ENCODE assay signal across 9 mouse cellular contexts in the genomic region with DNA sequence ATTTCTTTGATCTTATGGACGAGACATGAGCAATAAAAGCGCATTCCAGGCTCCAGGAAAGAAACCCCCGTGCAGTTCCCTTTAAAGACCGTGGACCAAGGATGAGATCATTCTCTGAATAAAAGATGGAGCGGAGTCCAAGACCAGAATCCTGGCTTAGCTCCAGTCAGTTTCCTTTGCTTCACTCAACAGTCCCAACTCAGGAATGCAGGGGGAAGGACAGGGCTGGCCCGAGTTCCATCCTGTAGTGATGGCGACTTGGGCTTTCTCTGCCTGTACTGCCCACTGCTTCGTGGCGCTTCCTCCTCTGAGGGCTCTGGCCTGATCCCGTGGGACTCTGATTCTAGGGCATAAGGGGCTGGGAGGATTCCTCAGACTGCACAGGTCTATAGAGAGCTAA. TPM values are rescaled to one million over a fixed set of nuclear protein-coding genes. Genes with fewer than 3 reads are reported as not detected.
DNase-seq lines count a peak whose midpoint lies in the region; ATAC-seq and TF ChIP-seq lines count a peak whose summit lies in the region.
"Had no signal": no experiment of that assay in that cellular context is flagged by ENCODE, and none has a peak within 500 bp of the region (broad histone marks: within the 10 kb centered on the region; RNA-seq: fewer than 3 reads in every experiment).

No protein-coding gene starts in this region.

- intact Hi-C loops in gastrocnemius, postnatal 14 days (cut with DNase I; ENCODE audit: low total_unique reads) = no loop called here

- 29% methylated on average over 10 of the region's 10 CpGs for WGBS in hindbrain, embryonic 16.5 days
- WGBS in lung, adult 2 months = 26% methylated on average over 10 of the region's 10 CpGs

- H3K4me1 ChIP-seq in hindbrain, embryonic 16.5 days (ENCODE audit: control insufficient read depth, insufficient read depth, low read depth, low read length) = peaks cover 17% of the 10 kb centered on the region
- H3K4me1 ChIP-seq in lung, adult 2 months (ENCODE audit: control insufficient read depth, insufficient read depth, low read length) = peaks cover 15% of the 10 kb centered on the region

- peak overlapping the region; percentile 21 for H3K27ac ChIP-seq in hindbrain, embryonic 16.5 days (ENCODE audit: low read depth, low read length)

- H3K27me3 ChIP-seq in hindbrain, embryonic 16.5 days (replicated peaks; ENCODE audit: control insufficient read depth, insufficient read depth, low read length) = no peaks in the 10 kb centered on the region

- no peak overlapping the region for H3K4me3 ChIP-seq in hindbrain, embryonic 16.5 days (ENCODE audit: low read length)
- H3K4me3 ChIP-seq in lung, adult 2 months (replicated peaks; ENCODE audit: extremely low read depth, low read depth, low read length) = no peak overlapping the region

- DNase-seq in 3T3-L1 (ENCODE audit: low read depth, low spot score) (peak; percentile 88), NIH3T3 (ENCODE audit: low read depth) (peak; percentile 82)
- peak; percentile 82 for DNase-seq in gastrocnemius, postnatal 14 days
- peak; percentile 51 for DNase-seq in lung, adult 2 months
- no peak for DNase-seq in B cell, adult 2 months
- no peak for DNase-seq in frontal cortex, postnatal 14 days (ENCODE audit: low spot score in 2 of 2)
- DNase-seq in embryo, embryonic 10.5 days (ENCODE audit: low spot score) = no peak

- no peak overlapping the region for H3K9ac ChIP-seq in hindbrain, embryonic 16.5 days (ENCODE audit: low read depth, low read length)

- H3K36me3 ChIP-seq in hindbrain, embryonic 16.5 days (ENCODE audit: control insufficient read depth, insufficient read depth, low read length) = no peaks in the 10 kb centered on the region

- TF ChIP-seq CTCF in lung, adult 2 months (IDR thresholded peaks at IDR 0.05; ENCODE audit: insufficient read depth, low read length) = no peak

- no peaks in the 10 kb centered on the region for H3K9me3 ChIP-seq in hindbrain, embryonic 16.5 days (ENCODE audit: control insufficient read depth, low read length)

- peak; percentile 66 for ATAC-seq in hindbrain, embryonic 16.5 days

- no peak overlapping the region for H3K4me2 ChIP-seq in hindbrain, embryonic 16.5 days (ENCODE audit: low read length)

- peak; percentile 67; the same call in 1 of the 2 replicates for TF ChIP-seq POLR2A in lung, adult 2 months (IDR thresholded peaks at IDR 0.05; ENCODE audit: borderline replicate concordance, extremely low read depth, low read depth, low read length)

RNA-seq across cellular contexts. Expression of gene Casq1, which starts 0.7 kb away (rescaled TPM):
- 1,000 to 10,000 TPM; 6,638 to 7,021 TPM for total RNA-seq in gastrocnemius, postnatal 14 days (2021)
- polyA plus RNA-seq in hindbrain, embryonic 16.5 days (2015; fragmentation: Nextera tagmentation; extraction: Ambion mirVana) = 1.5 and 5.5 TPM in 2 replicates
- 3.2 and 49.0 TPM in 2 replicates for polyA plus RNA-seq in lung, adult 2 months (2012; rRNA removed)

RNA-seq across cellular contexts. Expression of gene Pea15a, which starts 13.8 kb away (rescaled TPM):
- total RNA-seq in gastrocnemius, postnatal 14 days (2021) = 10 to 100 TPM; 39.2 to 60.3 TPM
- 538 and 563 TPM in 2 replicates for polyA plus RNA-seq in hindbrain, embryonic 16.5 days (2015; fragmentation: Nextera tagmentation; extraction: Ambion mirVana)
- polyA plus RNA-seq in lung, adult 2 months (2012; rRNA removed) = 88.2 and 137 TPM in 2 replicates

RNA-seq across cellular contexts. Expression of gene Atp1a4, which starts 37.8 kb away (rescaled TPM):
- under 1 TPM; 0.66 to 0.96 TPM for total RNA-seq in gastrocnemius, postnatal 14 days (2021)
- polyA plus RNA-seq in hindbrain, embryonic 16.5 days (2015; fragmentation: Nextera tagmentation; extraction: Ambion mirVana) = 0.06 TPM in 1 of 2 replicates, not detected in the other
- 0.05 and 1.2 TPM in 2 replicates for polyA plus RNA-seq in lung, adult 2 months (2012; rRNA removed)
- polyA plus RNA-seq: limb, embryonic 11.5 days had no signal

RNA-seq across cellular contexts. Expression of gene Igsf8, which starts 41.0 kb away (rescaled TPM):
- 10 to 100 TPM; 11.1 to 12.5 TPM for total RNA-seq in gastrocnemius, postnatal 14 days (2021)
- 84.7 and 88.3 TPM in 2 replicates for polyA plus RNA-seq in hindbrain, embryonic 16.5 days (2015; fragmentation: Nextera tagmentation; extraction: Ambion mirVana)
- 90.8 and 105 TPM in 2 replicates for polyA plus RNA-seq in lung, adult 2 months (2012; rRNA removed)

Comparison
In these comparisons a context has a peak if more than half of its experiments do, and no peak if none do; other contexts are left out.
1. DNase-seq: peak in 3T3-L1 (single experiment), NIH3T3 (single experiment), gastrocnemius, postnatal 14 days (single experiment) and lung, adult 2 months (single experiment); none in B cell, adult 2 months (0 of 2), frontal cortex, postnatal 14 days (0 of 2) and embryo, embryonic 10.5 days (single experiment).